ENCODE assay signal across 9 mouse cellular contexts in the genomic region with DNA sequence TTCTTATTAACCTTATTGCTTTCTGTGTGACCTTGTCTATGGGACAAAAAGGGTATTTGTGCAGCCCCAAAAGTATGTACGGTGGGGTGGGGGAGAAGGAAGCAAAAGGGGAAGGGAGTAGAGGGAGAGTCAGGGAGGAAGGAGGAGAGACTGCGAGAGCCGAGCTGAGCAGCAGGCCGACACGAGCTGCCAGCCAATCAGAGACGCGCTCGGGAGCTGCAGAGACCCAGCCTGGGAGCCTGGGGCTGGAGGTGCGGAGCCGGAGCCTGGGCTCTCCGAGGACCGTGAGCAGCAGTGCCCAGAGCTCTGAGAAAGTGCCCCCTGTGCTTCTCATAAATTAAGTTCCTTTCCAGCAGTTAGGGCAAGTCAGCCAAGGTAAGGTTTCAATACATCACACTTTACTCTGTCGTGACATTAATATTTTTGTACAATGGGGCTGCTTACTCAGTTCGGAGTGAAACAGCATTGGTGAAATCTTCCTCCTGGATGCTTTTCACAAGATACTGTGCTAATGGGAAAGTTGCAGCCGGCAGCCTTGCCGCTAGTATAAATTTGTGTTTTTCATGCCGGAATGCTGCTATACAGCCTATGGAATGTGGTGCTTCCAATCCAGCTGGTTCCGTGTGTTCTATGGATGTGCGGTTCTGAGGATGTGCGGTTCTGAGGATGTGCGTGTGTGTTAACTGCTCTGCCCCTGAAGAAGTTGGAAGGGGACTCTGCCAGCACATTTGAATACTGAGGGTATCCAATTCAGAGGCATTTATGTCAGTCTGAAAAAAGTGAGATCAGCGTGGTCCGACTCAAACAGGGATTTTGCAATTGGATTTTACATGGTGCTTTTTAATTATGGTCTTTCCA.
DNase-seq lines count a peak whose midpoint lies in the region; ATAC-seq and TF ChIP-seq lines count a peak whose summit lies in the region.
"Had no signal": no experiment of that assay in that cellular context is flagged by ENCODE, and none has a peak within 500 bp of the region (broad histone marks: within the 10 kb centered on the region; RNA-seq: fewer than 3 reads in every experiment).

No protein-coding gene starts in this region.

- H3K4me1 ChIP-seq in megakaryocyte, embryonic 14.5 days: peaks cover 13% of the 10 kb centered on the region; the same call in 1 of the 2 replicates
- H3K4me1 ChIP-seq in embryonic facial prominence, embryonic 15.5 days: peaks cover 11% of the 10 kb centered on the region; the same call in 1 of the 2 replicates
- 0 out of 2 replicates have a peak, but pooled peaks cover 4% of the 10 kb centered on the region for H3K4me1 ChIP-seq in heart, postnatal 0 days (ENCODE audit: control insufficient read depth, insufficient read depth)
- H3K4me1 ChIP-seq in lung, embryonic 14.5 days (ENCODE audit: insufficient read depth): no peaks in the 10 kb centered on the region

- no peak overlapping the region; the same call in 1 of the 2 replicates for H3K27ac ChIP-seq in embryonic facial prominence, embryonic 15.5 days (replicated peaks)
- no peak overlapping the region for H3K27ac ChIP-seq in heart, postnatal 0 days (ENCODE audit: low read depth)
- H3K27ac ChIP-seq in lung, embryonic 14.5 days (ENCODE audit: low read depth): no peak overlapping the region

- no peaks in the 10 kb centered on the region for H3K36me3 ChIP-seq in megakaryocyte, embryonic 14.5 days (replicated peaks; ENCODE audit: low read length)
- no peaks in the 10 kb centered on the region for H3K36me3 ChIP-seq in embryonic facial prominence, embryonic 15.5 days
- no peaks in the 10 kb centered on the region for H3K36me3 ChIP-seq in heart, postnatal 0 days (replicated peaks; ENCODE audit: control insufficient read depth, insufficient read depth, low read length)
- H3K36me3 ChIP-seq in lung, embryonic 14.5 days (ENCODE audit: insufficient read depth): no peaks in the 10 kb centered on the region
- H3K36me3 ChIP-seq: G1E had no signal

- H3K4me2 ChIP-seq in embryonic facial prominence, embryonic 15.5 days (replicated peaks): peak overlapping the region; percentile 73
- H3K4me2 ChIP-seq in heart, postnatal 0 days (ENCODE audit: low read depth, low read length): peak overlapping the region; percentile 68
- H3K4me2 ChIP-seq in lung, embryonic 14.5 days: peak overlapping the region; percentile 77

- TF ChIP-seq EP300 in heart, postnatal 0 days (IDR thresholded peaks at IDR 0.05; ENCODE audit: low read depth): no peak

- H3K4me3 ChIP-seq in megakaryocyte, embryonic 14.5 days (replicated peaks): peak overlapping the region; percentile 79
- peak overlapping the region; percentile 45 for H3K4me3 ChIP-seq in embryonic facial prominence, embryonic 15.5 days (replicated peaks)
- H3K4me3 ChIP-seq in heart, postnatal 0 days (ENCODE audit: low read depth, low read length): peak overlapping the region; percentile 34
- H3K4me3 ChIP-seq in lung, embryonic 14.5 days (ENCODE audit: low read depth, low read length): peak overlapping the region; percentile 30

- ATAC-seq in megakaryocyte, adult 5-6 weeks (ENCODE audit: poor library complexity, severe bottlenecking): no peak
- peak; percentile 96 for ATAC-seq in embryonic facial prominence, embryonic 15.5 days (ENCODE audit: insufficient number of reproducible peaks, low FRiP score, low TSS enrichment, low read depth)
- ATAC-seq in heart, postnatal 0 days (ENCODE audit: insufficient read depth, low read depth): peak; percentile 77
- ATAC-seq in lung, embryonic 14.5 days (ENCODE audit: insufficient read depth): peak; percentile 100
- no peak for ATAC-seq in CD4-positive, CD25-positive, alpha-beta regulatory T cell, adult 4 months

- H3K9ac ChIP-seq in embryonic facial prominence, embryonic 15.5 days: peak overlapping the region; percentile 31; the same call in 1 of the 2 replicates
- peak overlapping the region; percentile 11; the same call in 1 of the 2 replicates for H3K9ac ChIP-seq in heart, postnatal 0 days (replicated peaks; ENCODE audit: low read depth, low read length)
- H3K9ac ChIP-seq in lung, embryonic 14.5 days: peak overlapping the region; percentile 35

- no peaks in the 10 kb centered on the region for H3K9me3 ChIP-seq in megakaryocyte, embryonic 14.5 days
- no peaks in the 10 kb centered on the region for H3K9me3 ChIP-seq in embryonic facial prominence, embryonic 15.5 days (replicated peaks)
- H3K9me3 ChIP-seq in heart, postnatal 0 days (replicated peaks; ENCODE audit: control insufficient read depth, low read length): no peaks in the 10 kb centered on the region
- no peaks in the 10 kb centered on the region for H3K9me3 ChIP-seq in lung, embryonic 14.5 days (ENCODE audit: low read depth, low read length)

- peaks cover 10% of the 10 kb centered on the region for H3K27me3 ChIP-seq in megakaryocyte, embryonic 14.5 days (replicated peaks)
- no peaks in the 10 kb centered on the region for H3K27me3 ChIP-seq in embryonic facial prominence, embryonic 15.5 days
- no peaks in the 10 kb centered on the region for H3K27me3 ChIP-seq in heart, postnatal 0 days (ENCODE audit: control insufficient read depth, insufficient read depth, low read length)
- no peaks in the 10 kb centered on the region for H3K27me3 ChIP-seq in lung, embryonic 14.5 days (ENCODE audit: insufficient read depth, low read length)

- no peak for TF ChIP-seq CTCF in heart, postnatal 0 days (IDR thresholded peaks at IDR 0.05; ENCODE audit: low read depth)
- no peak for TF ChIP-seq CTCF in lung, embryonic 14.5 days (IDR thresholded peaks at IDR 0.05; ENCODE audit: low read depth)

- DNase-seq in heart, postnatal 0 days (ENCODE audit: low spot score): peak; percentile 18
- DNase-seq in layer of hippocampus, postnatal 10 days (ENCODE audit: low spot score in 2 of 2): peak; percentile 58 to 75
- DNase-seq in lung, embryonic 14.5 days: peak; percentile 85
- DNase-seq in retina, embryonic 14.5 days (ENCODE audit: low spot score): peak; percentile 78

- 3% methylated on average over 23 of the region's 23 CpGs for WGBS in embryonic facial prominence, embryonic 15.5 days
- WGBS in heart, postnatal 0 days: 8% methylated on average over 23 of the region's 23 CpGs
- WGBS in lung, embryonic 14.5 days: 5% methylated on average over 23 of the region's 23 CpGs

Comparison
In these comparisons a context has a peak if more than half of its experiments do, and no peak if none do; other contexts are left out.
1. ATAC-seq: peak in embryonic facial prominence, embryonic 15.5 days (single experiment), heart, postnatal 0 days (single experiment) and lung, embryonic 14.5 days (single experiment); none in megakaryocyte, adult 5-6 weeks (single experiment) and CD4-positive, CD25-positive, alpha-beta regulatory T cell, adult 4 months (single experiment).
2. DNase-seq: peak in every context shown above with its lines; median percentile 85 in lung, embryonic 14.5 days; 78 in retina, embryonic 14.5 days; 66 in layer of hippocampus, postnatal 10 days; 18 in heart, postnatal 0 days.
3. Peak in every context shown above with its lines, with median percentiles within 50 percentile points of each other: H3K4me3 ChIP-seq, H3K4me2 ChIP-seq and H3K9ac ChIP-seq.